Mouse (Mus musculus) neutrophil, adult 5-6 weeks (primary cell): Measurements from ENCODE around the gene Myo10. TPM values are rescaled to one million over a fixed set of nuclear protein-coding genes. Genes with fewer than 3 reads are reported as not detected.
A peak's percentile ranks its signal among the peaks of the same experiment; 100 is the strongest.

Experiments
- ATAC-seq: fragments of 151-379, 151-347 bp; 2 replicates; pipeline ENCODE4 v1.8.0; 2017; ENCODE audit warnings: mild to moderate bottlenecking, moderate TSS enrichment; ENCODE audit not compliant: insufficient number of reproducible peaks, poor library complexity, low FRiP score, severe bottlenecking; ENCODE audit errors: extremely low read depth
- total RNA-seq: library from RNA; stranded (forward); fragments of 200-1000 nt; gene quantifications from 2 replicates; pipeline ENCODE4 v1.2.3, GENCODE M21; 2017

Myo10 gene
- total RNA-seq, 1 experiment from 2014 or later: 1.2 TPM

- no peak for ATAC-seq
Observed at GRCm38 (mm10) chr15:25605376-25605775, 16.9 kb upstream of the Myo10 start.

DNA sequence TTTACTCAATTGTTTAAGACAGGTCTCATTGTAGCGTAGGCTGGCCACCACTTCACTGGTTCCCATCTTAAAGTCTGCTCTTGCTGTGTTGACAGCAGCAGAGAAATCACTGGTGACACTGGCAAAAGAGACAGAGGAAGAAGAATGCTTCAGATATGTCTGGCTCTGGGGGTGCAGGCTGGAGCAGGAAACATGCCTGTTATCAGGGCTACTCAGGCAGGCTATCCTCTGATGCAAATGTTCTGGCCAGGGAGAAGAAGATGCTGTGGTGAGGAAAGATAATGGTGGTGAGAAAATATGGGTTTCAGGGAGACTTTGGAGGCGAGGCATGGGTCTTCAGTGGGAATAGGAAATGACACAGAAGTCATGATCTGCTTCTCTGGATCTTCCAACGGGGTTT lies 13.6 kb upstream of the Myo10 start:
- ATAC-seq: no peak

DNA sequence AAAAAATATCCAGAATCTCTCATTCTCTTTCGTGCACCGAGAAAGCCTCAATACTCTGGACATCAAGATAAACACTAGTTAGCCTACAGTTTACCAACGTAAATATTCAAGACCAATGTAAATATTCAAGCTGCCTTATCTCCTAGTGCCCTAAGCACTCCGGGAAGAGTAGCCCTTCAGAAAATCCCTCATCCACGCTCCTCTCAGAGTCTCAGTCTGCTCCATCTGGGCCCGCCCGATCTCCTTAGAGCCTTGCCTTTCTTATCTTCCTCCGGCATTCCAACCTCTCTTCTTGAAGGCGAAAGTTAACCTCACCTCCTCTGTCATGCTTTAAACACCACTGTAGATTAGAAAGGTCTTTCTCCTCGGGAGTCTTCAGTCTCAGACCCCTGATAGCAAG lies 13.1 kb upstream of the Myo10 start:
- ATAC-seq: no peak

- no peak for ATAC-seq
Observed at GRCm38 (mm10) chr15:25611178-25611577, 11.1 kb upstream of the Myo10 start.

DNA sequence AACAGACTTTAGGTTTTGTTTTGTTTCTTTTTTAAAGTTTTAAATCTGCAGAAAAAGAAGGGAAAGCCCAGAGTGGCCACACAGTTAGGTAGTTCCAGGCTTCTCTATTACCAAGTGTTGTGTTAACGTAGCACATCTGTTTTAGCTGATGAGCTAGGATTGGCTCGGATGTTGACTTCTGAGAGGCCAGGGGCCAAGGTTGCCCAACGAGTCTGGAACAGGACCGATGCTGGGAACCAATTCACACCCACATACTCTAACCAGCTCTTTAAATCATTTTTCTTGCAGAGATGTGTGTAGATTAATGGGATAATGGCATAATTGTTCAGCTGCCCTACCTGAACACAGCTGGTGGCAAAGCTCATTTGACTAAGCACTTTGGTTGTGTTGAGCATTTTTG lies 1.8 kb upstream of the Myo10 start:
- no peak for ATAC-seq

- ATAC-seq: no peak
Observed at GRCm38 (mm10) chr15:25621351-25622199, 750 bp upstream of the Myo10 start.

DNA sequence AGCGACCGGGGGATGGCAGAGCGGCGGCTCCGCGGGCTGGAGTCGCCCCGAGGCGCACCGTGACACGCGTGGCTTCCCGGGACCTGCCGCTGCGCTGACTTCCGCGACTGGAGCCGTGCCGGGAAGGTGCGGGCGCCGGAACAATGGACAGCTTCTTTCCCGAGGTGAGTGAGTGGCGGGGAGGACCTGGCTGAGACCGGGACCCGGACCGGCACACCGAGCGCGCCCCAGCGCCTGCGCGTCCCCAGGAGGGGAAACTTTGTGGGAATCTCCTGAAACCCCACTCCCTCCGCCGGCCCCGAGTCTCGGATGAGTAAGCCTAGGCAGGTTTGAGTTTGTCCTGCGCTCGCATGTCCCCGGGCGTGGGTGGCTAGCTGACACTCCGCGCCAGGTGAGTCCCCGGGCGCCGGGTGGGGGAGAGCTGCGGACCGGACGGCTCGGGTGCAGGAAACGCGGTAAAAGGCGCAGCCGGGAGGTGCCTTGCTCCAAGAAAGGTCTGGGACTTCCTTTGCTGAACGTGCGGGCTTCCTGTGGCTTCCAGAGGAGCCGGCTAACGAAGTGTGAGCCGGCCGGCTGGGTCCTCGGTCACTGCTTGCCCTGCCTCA lies 644 bp downstream of the Myo10 start:
- no peak for ATAC-seq

GRCm38 (mm10) chr15:25623556-25624180 lies 1.3 kb downstream of the Myo10 start:
- no peak for ATAC-seq

DNA sequence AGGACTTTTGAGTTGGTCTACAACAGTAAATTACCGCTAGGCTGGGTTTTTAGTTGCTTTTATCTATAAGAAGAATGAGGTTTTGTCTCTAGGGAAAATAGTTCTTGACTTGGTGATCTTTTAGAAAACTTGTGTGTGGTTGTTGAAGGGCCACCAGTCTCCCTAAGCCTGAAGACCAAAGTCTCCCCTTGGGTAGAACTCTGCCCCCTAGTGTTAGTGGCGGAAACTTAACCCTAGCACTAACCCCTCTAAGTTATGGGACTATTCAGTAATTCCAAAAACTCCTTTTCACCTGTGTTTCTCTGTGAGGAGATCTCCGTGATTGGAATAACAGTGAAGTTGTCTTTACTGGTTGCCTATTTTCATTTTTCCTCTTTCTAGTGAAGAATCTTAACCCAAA lies 1.9 kb downstream of the Myo10 start:
- 0 out of 2 replicates have a peak, but pooled peaks have one; percentile 25 for ATAC-seq

- no peak for ATAC-seq
Observed at GRCm38 (mm10) chr15:25625471-25625870, 3.1 kb downstream of the Myo10 start.

- no peak for ATAC-seq
Observed at GRCm38 (mm10) chr15:25627012-25627411, 4.7 kb downstream of the Myo10 start.

GRCm38 (mm10) chr15:25628251-25628650 lies 5.9 kb downstream of the Myo10 start:
- no peak for ATAC-seq

- no peak for ATAC-seq
Observed at GRCm38 (mm10) chr15:25630716-25631115, 8.4 kb downstream of the Myo10 start.

GRCm38 (mm10) chr15:25631332-25631731 lies 9.0 kb downstream of the Myo10 start:
- ATAC-seq: no peak

GRCm38 (mm10) chr15:25632902-25633301 lies 10.6 kb downstream of the Myo10 start:
- ATAC-seq: no peak

DNA sequence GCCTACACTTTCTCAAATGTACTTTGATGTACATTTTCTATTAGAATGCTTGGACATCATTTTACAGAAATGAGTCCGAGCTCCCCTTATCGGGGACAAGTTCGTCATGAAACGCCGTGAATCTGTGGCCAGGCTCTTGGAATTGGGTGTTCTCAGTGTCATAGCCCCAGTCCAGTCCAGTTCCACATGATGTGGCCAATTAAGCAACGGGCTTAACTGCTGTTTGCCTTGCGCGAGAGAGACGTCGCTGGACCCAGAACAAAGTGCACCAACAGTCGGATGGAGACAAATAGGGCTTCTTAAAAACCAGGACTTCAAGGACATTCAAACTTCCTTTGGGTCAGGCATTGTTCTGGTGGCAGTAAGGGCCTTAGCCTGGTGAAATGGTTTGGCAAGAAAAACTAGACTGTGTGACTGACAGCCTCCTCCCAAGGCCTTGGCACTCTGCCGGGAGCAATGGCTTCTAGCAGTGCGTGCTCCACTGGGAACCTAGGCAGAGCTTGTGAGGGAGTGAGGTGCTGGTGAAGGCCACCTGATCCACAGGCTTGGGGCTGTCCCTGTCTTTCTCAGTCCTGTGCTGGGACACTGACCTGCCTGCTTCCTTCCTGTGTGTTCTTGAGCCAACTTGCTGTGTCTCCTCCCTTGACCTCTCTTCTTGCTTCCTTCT lies 11.5 kb downstream of the Myo10 start:
- ATAC-seq: no peak

DNA sequence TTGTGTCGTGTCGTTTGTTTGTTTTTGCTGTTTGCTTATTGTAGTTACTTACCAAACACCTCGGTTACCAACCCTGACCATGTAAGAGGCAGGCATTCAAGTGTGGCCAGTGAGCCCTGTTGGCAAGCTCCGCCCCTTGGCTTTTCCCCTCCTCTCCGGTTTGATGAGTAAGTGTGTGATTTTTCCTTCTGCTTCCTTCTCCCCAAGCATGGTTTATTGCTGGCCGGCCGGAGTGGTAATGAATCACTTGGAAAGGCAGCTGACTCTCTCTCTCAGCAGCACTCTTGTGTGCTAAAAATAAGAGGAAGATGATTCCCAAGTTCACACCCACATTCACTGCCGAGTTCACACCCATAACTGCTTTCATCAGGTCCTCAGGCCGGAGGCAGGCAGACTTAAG lies 15.4 kb downstream of the Myo10 start:
- ATAC-seq: no peak

DNA sequence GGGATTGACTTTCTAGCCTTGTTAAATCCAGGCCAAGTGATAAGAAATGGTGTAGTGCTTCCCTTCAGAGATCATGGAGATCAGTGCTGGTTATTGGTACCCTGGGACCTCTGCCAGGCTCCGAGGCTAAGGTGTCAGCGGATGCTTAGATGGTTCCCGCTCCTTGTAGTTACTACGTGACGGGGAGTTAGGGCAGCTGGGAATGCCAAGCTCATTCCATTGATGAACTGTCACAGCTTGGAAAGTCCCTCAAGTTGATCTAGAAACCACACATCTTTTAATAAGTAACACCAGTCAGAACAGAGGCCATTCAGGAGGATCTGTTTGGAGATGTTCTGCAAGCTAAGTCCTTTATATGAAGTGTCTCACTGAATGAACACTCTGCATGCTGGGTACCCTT lies 16.9 kb downstream of the Myo10 start:
- no peak for ATAC-seq

GRCm38 (mm10) chr15:25640840-25641752 lies 18.8 kb downstream of the Myo10 start:
- ATAC-seq: no peak
